Mouse (Mus musculus) urinary bladder, postnatal 14 days (tissue): Measurements from ENCODE around the gene Tarm1.

Experiments used
- DNase-seq: peaks from one replicate; pipeline ENCODE4 v3.0.0; 2021; ENCODE audit warnings: low spot score

Gene Tarm1

DNA sequence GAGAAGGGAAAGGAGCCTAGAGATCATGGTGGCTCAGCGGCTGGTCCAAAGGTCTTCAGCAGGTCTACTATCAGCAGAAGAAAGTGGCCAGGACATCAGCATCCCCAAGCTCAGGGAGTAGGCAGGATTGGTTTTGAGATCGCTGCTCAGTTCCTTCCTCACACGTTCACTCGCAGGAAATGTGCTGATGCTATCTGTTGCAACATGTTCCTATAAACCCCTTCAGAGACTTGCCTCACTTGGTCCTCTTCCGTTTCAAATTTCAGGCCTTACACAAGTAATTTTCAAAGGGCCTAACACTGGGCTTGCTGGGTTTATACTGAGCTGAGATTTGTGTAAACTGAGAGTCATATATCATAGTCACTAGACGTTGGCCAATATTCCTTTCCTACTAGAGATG lies at the start of gene Tarm1:
Gene Tarm1, minus strand, starts transcription at position 186 of the 400 bp plus-strand sequence.
- DNase-seq = no peak

- no peak for DNase-seq
Observed at GRCm38 (mm10) chr7:3505913-3506312, 3.5 kb upstream of the Tarm1 start.

GRCm38 (mm10) chr7:3500406-3500805 lies 2.0 kb downstream of the Tarm1 start:
- DNase-seq = no peak

DNA sequence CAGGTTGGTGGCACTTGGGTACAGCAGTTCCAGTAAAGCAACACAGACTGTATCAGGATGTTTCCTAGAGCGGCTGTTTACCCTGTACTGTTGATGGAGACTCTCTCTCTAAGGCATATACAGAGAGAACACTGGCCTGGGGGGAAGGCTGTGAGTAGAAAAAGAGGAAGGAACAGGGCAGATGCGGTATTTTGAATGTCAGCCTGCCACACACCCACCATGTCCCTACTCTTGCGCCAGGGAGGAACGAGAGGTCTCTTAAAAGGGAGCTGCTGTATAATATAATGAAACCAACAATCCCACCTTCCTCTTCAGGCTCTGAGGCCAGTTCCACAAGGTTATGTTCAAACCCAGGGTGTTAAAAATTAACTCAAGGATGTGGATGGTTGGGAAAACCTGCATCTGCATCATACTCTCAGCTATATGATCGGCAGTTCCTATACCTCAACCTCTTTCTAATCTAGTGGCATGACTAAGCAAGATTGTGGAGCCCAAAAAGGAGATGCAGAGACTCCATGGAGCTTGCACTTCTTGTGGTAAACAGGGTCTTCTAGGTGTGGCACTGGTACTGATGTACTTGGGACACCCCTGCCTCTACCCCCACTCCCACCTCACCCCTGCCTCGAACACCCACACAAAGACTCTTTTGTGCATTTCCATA lies 20.3 kb downstream of the Tarm1 start:
- no peak for DNase-seq

GRCm38 (mm10) chr7:3476728-3477127 lies 25.7 kb downstream of the Tarm1 start:
- no peak for DNase-seq

DNA sequence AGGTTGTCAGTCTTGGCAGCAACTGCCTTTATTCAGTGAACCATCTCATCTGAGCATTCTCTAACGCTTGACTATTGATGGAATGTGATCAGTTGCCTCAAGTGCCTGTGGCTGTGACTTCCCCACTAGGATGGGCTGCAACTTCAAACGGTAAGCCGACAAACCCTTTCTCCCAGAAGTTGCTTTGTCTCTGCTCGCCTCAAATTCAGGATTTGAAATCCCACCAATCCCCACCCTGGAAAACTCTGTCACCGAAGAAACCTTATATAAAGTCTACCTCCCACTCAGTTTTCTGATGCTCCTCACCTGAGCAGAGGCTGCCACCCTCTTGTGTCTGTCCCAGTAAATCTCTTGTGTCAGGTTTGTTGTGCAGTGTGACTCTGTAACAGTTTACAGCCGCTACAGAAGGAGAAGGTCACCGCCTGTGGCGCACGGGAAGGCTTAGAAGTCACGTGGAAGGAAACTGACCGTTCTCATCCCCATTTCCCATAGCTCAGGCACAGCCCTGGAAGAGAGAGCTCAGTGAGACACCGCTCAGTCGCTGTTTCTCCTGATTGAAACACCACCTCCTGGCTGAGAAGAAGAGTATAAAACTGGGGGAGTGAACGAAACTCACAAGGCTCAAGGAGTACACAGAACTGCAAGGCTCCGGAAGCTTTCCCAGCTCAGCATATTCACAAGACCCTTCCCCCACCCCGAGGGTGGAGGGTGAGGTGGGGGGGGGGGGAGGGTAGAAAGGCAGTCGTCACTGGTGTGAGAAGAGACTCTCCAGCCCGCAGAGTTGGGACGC lies 27.9 kb downstream of the Tarm1 start:
- no peak for DNase-seq

GRCm38 (mm10) chr7:3472774-3473173 lies 29.6 kb downstream of the Tarm1 start:
- no peak for DNase-seq

DNA sequence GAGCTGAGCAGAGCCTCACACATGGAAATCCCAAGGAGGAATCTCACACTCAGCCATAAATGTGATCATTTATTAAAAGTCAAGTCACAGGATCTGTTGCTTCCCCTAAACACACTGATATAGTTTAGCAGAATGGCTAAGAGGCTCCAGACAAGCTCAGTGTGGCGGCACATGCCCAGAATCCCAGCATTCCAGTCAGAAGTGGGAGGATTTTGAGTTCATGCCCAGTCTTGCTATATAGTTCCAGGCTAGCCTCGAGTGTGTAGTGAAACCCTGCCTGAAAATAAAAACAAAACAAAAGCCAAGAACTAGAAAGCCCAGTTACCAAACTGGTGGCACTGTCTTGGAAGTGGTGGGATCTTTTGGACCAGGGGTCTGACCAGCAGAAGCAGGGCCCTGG lies 33.8 kb downstream of the Tarm1 start:
- no peak for DNase-seq

GRCm38 (mm10) chr7:3463306-3463705 lies 39.1 kb downstream of the Tarm1 start:
- no peak for DNase-seq

DNA sequence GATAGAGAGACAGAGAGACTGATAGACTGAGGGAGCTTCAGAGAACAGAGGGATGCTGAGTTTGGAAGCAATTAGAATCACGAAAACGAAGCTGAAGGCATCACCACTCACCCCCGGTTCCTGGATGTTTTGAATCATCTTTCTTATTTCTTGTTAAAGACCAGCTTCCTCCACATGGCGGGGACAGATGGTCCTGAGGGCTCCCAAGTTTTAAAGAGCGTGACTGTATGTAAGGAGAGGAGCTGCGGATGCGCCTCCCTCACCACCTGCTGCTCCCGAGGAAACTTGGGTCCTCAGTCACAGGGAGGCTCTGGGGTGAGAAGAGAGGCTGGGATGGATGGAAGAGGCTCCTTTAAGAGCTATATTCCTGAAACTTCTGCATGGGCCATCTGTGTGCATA lies 42.2 kb downstream of the Tarm1 start:
- no peak for DNase-seq

- DNase-seq = no peak
Observed at GRCm38 (mm10) chr7:3457841-3458217, 44.6 kb downstream of the Tarm1 start.

DNA sequence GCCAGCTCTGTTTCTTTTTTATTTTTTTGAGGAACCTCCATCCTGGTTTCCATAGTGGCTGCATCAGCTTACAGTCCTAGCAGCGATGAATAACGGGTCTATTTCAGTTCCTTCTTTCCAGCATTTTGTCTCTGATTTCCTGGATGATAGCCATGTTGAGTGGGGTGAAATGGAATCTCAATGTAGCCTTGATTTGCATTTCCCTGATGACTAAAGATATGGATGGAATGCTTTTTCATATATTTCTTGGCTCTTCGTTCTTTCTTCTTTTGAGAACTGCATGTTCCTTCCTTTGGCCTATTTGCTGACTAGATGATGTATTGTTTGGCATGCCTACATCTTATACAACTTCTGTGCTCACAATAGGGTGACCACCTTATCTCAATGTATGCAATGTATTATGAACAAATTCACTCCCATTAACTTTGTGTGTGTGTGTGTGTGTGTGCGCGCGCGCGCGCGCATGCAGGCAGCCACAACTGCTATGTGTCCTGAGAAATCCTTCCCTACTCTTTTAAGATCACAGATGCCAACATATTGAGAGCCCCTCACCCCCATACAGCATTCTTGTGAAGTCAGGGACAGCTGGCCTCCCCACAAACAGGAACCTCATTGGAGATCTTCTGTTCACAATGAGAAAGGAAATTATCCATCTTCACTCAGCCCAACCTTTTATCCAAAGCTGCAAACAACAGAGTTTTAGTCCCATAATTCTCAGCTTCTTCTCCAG lies 45.1 kb downstream of the Tarm1 start:
- no peak for DNase-seq

DNA sequence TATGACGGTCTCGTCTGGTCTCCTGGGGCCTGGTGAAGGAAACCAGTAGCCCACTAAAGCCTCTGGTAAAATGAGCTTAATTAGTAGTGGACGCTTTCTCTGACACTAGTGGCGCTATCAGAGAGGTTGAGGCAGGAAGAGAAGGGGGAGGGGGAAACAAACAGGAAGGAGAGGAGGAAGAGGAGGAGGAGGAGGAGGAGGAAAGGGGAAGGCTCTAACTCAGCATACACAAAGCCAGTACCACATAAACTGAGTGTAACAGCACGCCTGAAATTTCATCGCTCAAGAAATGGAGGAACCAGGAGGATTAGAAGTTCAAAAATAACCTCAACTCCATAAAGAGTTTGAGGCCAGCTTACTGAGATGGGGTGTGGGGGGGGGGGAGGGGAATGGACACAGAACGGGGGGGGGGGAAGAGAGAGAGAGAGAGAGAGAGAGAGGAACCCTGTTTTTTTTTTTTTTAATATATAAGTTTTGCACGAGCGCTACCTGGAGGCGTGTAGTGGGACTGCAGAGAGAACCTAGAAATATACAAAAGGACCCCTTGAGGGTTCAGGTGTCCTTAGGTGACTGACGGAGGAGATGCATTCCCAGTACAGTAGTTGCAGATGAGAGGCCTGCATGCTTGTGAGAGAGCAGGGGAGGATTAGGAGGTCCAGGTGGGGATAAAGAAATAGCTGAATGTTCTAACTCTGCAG lies 48.8 kb downstream of the Tarm1 start:
- DNase-seq = no peak

GRCm38 (mm10) chr7:3452821-3453485 lies 49.5 kb downstream of the Tarm1 start:
- no peak for DNase-seq

DNA sequence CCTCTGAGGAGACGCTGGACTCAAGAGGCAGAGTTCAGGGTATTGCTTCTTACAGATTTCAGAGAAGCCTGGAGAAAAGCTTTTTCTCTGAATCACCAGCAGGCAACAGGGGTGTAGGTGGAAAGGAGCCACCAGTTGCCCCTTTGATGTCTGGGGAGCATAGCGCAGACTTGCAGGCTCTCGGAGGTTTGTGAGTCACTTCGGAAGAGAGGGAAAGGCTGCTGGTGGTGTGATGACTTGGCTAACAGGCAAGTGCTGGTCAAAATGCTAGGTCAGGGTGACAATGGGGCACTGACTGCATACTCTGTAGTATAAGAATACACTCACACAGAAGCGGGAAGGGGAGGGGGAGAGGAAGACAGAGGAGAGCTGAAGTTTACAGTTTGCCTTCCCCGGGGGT lies 51.3 kb downstream of the Tarm1 start:
- no peak for DNase-seq

- DNase-seq = no peak
Observed at GRCm38 (mm10) chr7:3450671-3451070, 51.8 kb downstream of the Tarm1 start.

GRCm38 (mm10) chr7:3448737-3449454 lies 53.5 kb downstream of the Tarm1 start:
- peak; percentile 69 for DNase-seq

GRCm38 (mm10) chr7:3447026-3447425 lies 55.4 kb downstream of the Tarm1 start:
- no peak for DNase-seq

- no peak for DNase-seq
Observed at GRCm38 (mm10) chr7:3446584-3446983, 55.8 kb downstream of the Tarm1 start.

DNA sequence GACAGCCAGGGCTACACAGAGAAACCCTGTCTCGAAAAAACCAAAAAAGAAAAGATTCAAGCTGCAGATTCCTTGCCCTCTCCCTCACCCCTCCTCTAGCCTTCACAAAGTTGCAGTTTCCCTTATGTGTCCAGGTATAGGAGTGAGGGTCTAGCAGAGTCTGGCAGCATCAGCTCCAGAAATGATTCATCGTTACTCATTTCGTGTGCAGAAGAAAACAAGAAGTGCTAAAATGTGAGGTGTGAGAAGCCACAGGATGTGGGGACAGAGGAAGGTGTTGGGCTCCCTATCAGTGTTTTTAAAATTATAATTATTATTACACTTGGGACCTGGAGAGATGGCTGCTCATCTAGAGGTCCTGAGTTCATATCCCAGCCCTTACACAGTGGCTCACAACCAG lies 57.7 kb downstream of the Tarm1 start:
- no peak for DNase-seq

DNA sequence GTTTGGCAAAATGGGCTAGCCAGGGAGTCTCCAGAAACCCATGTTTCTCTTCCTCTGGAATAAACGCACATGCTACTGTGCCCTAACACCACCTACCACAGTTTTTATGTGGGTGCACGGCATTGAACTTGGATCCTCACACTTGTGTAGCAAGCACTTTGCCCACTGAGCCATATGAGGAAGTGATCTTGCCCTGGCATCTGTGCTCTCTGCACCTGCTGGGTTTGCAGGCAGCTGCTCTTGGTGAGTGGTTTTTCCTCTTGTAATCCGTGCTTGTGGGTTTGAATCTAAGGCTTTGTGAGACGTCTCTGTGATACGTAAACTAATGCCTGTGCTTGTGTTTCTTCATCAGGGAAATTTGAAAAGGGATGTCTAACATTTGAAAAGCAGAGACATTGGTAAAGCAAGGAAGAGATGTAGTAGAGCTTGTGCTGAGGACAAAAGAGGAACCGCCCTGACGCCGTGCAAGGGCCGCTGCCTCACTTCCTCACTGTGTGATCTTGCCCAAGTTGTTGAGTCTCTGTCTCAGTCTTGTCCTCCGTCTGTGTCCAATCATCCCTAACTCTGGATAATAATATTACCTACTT lies 59.9 kb downstream of the Tarm1 start:
- DNase-seq = no peak
